Mouse (Mus musculus) E14TG2a.4 (cell line): ENCODE results near the gene Zfp64.

Experiments used
- CTCF ChIP-seq: conservative IDR thresholded peaks from 2 replicates; pipeline ENCODE4 v1.5.1; 2014; ENCODE audit warnings: low read length
- POU5F1 ChIP-seq: IDR thresholded peaks from 2 replicates; pipeline ENCODE4 v1.6.1; 2014; ENCODE audit warnings: low read length, borderline replicate concordance

GRCm38 (mm10) chr2:168954376-168954775 lies 1.0 kb downstream of the Zfp64 start:
- TF ChIP-seq CTCF = no peak
- TF ChIP-seq POU5F1 = no peak
